Mouse (Mus musculus): ENCODE results near the gene Idnk.
"Not testable (repeated sequence)": the region's sequence is repeated elsewhere in the genome, so short reads cannot be mapped to it uniquely, and the experiment has no call there.

Idnk gene

GRCm38 (mm10) chr13:58157447-58158098 lies at the start of gene Idnk:
TSS of gene Idnk (plus strand) at chr13:58157649.
- peak; percentile 92 to 97 for DNase-seq

GRCm38 (mm10) chr13:58111306-58111705 lies 46.1 kb upstream of the Idnk start:
- no peak for DNase-seq

- DNase-seq = no peak
Observed at GRCm38 (mm10) chr13:58112191-58112590, 45.3 kb upstream of the Idnk start.

- no peak for DNase-seq
Observed at GRCm38 (mm10) chr13:58112601-58113041, 44.8 kb upstream of the Idnk start.

- peak; percentile 50 to 82 for DNase-seq
Observed at GRCm38 (mm10) chr13:58113061-58113900, 44.2 kb upstream of the Idnk start, which contains the start of gene Klhl3. TSS of gene Klhl3 (minus strand) at chr13:58113592.

GRCm38 (mm10) chr13:58115227-58115626 lies 42.2 kb upstream of the Idnk start:
- peak; percentile 73 to 74 for DNase-seq

- no peak for DNase-seq
Observed at GRCm38 (mm10) chr13:58116801-58117200, 40.6 kb upstream of the Idnk start.

GRCm38 (mm10) chr13:58117318-58118017 lies 40.0 kb upstream of the Idnk start:
- peak; percentile 55 to 83 for DNase-seq

GRCm38 (mm10) chr13:58122786-58123297 lies 34.6 kb upstream of the Idnk start:
- peak; percentile 47 to 51 for DNase-seq

GRCm38 (mm10) chr13:58123381-58123780 lies 34.1 kb upstream of the Idnk start:
- DNase-seq = peak; percentile 72 to 88

- DNase-seq = no peak
Observed at GRCm38 (mm10) chr13:58124278-58124677, 33.2 kb upstream of the Idnk start.

- DNase-seq = no peak
Observed at GRCm38 (mm10) chr13:58124989-58125388, 32.5 kb upstream of the Idnk start.

- peak; percentile 54 to 67 for DNase-seq
Observed at GRCm38 (mm10) chr13:58126126-58126525, 31.3 kb upstream of the Idnk start.

GRCm38 (mm10) chr13:58126862-58127765 lies 30.3 kb upstream of the Idnk start:
- no peak for DNase-seq

GRCm38 (mm10) chr13:58127766-58128361 lies 29.6 kb upstream of the Idnk start:
- peak in 1 of 2 experiments; percentile 63 for DNase-seq

GRCm38 (mm10) chr13:58128396-58128767 lies 29.1 kb upstream of the Idnk start, which contains the start of gene Hnrnpa0:
TSS of gene Hnrnpa0 (minus strand) at chr13:58128556.
- DNase-seq = peak; percentile 94 to 97

- peak; percentile 97 for DNase-seq
Observed at GRCm38 (mm10) chr13:58128768-58129671, 28.4 kb upstream of the Idnk start.

- no peak for DNase-seq
Observed at GRCm38 (mm10) chr13:58129687-58130246, 27.7 kb upstream of the Idnk start.

- DNase-seq = no peak
Observed at GRCm38 (mm10) chr13:58131692-58132091, 25.8 kb upstream of the Idnk start.

GRCm38 (mm10) chr13:58146603-58147002 lies 10.8 kb upstream of the Idnk start:
- DNase-seq = not testable (repeated sequence)

Measured in kidney, postnatal 36 days (tissue).